Mouse (Mus musculus): Measurements from ENCODE around the gene Cyp2s1. TPM values are rescaled to one million over a fixed set of nuclear protein-coding genes. Genes with fewer than 3 reads are reported as not detected.

Gene Cyp2s1
- polyA plus RNA-seq, 1 experiment from 2014 or later: 166 TPM

DNA sequence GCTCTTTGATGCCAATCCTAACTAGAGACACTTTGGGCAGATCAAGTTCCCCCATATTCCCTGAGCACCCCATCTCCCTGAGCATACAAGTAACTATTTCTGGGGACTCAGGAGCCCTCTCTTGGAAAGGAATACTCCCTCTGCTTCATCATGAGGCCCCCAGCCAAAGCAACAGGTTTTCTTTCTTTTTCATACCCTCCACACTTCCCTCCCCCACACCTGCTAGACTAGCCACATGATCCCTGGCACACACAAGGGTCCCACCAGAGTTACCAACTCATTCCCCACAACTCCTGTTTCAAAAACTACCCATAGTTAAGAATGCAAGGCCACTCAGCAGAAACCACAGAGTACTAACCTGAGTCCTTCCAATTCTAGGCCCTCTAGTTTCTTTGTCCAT lies 63.6 kb downstream of the Cyp2s1 start:
- Histone ChIP-seq H3K4me2 (replicated peaks; ENCODE audit: low read depth) (peak overlapping the region; percentile 80), H3K27ac (replicated peaks) (no peak overlapping the region)
- no peak for TF ChIP-seq CTCF (IDR thresholded peaks at IDR 0.05; ENCODE audit: low read depth)

More for the DNA sequence above, 63.6 kb downstream of the Cyp2s1 start:
- Histone ChIP-seq H3K27me3 (ENCODE audit: control insufficient read depth, insufficient read depth, low read length) (no peaks in the 10 kb centered on the region), H3K36me3 (ENCODE audit: control insufficient read depth, insufficient read depth, low read length) (peaks cover 13% of the 10 kb centered on the region), H3K4me3 (ENCODE audit: low read depth, low read length) (peak overlapping the region; percentile 94), H3K9ac (ENCODE audit: low read length) (peak overlapping the region; percentile 99), H3K9me3 (ENCODE audit: control insufficient read depth, low read length) (no peaks in the 10 kb centered on the region), H3K4me1 (replicated peaks; ENCODE audit: control insufficient read depth, insufficient read depth) (0 out of 2 replicates have a peak, but pooled peaks cover 3% of the 10 kb centered on the region)
- no peak for ATAC-seq (ENCODE audit: low FRiP score, low TSS enrichment)
- no peak for DNase-seq (ENCODE audit: low spot score)

Small RNA genes lying within 50 kb of the gene (microRNA-seq; reads per million reads assigned to microRNA genes)
- gene Gm24865: not detected

Other genes with a start within 250 kb of the Cyp2s1 start
- gene Erich4, start 201.0 kb downstream of the Cyp2s1 start, polyA plus RNA-seq (2015; fragmentation: Nextera tagmentation; extraction: Ambion mirVana): 0.22 TPM in 1 of 2 replicates, not detected in the other
- 25.4 and 29.2 TPM in 2 replicates for gene Dmac2, start 197.5 kb downstream of the Cyp2s1 start, polyA plus RNA-seq (2015; fragmentation: Nextera tagmentation; extraction: Ambion mirVana)
- gene B3gnt8, start 190.3 kb downstream of the Cyp2s1 start, polyA plus RNA-seq (2015; fragmentation: Nextera tagmentation; extraction: Ambion mirVana): 5.8 and 6.5 TPM in 2 replicates
- gene Bckdha, start 157.9 kb downstream of the Cyp2s1 start, polyA plus RNA-seq (2015; fragmentation: Nextera tagmentation; extraction: Ambion mirVana): 63.8 and 70.3 TPM in 2 replicates
- gene Exosc5, start 157.7 kb downstream of the Cyp2s1 start, polyA plus RNA-seq (2015; fragmentation: Nextera tagmentation; extraction: Ambion mirVana): 63.8 and 65.1 TPM in 2 replicates
- gene Tmem91, start 141.7 kb downstream of the Cyp2s1 start, polyA plus RNA-seq (2015; fragmentation: Nextera tagmentation; extraction: Ambion mirVana): 0.78 and 0.92 TPM in 2 replicates
- gene B9d2, start 136.1 kb downstream of the Cyp2s1 start, polyA plus RNA-seq (2015; fragmentation: Nextera tagmentation; extraction: Ambion mirVana): 11.6 and 12.5 TPM in 2 replicates
- gene Tgfb1, start 129.9 kb downstream of the Cyp2s1 start, polyA plus RNA-seq (2015; fragmentation: Nextera tagmentation; extraction: Ambion mirVana): 1.4 and 1.6 TPM in 2 replicates
- gene Ccdc97, start 97.8 kb downstream of the Cyp2s1 start, polyA plus RNA-seq (2015; fragmentation: Nextera tagmentation; extraction: Ambion mirVana): 7.9 and 10.2 TPM in 2 replicates
- 25.9 and 27.5 TPM in 2 replicates for gene Hnrnpul1, start 62.2 kb downstream of the Cyp2s1 start, polyA plus RNA-seq (2015; fragmentation: Nextera tagmentation; extraction: Ambion mirVana)
- 52.8 and 53.4 TPM in 2 replicates for gene Axl, start 28.2 kb downstream of the Cyp2s1 start, polyA plus RNA-seq (2015; fragmentation: Nextera tagmentation; extraction: Ambion mirVana)
- 7.4 and 10.7 TPM in 2 replicates for gene Cyp2b10, start 80.7 kb upstream of the Cyp2s1 start, polyA plus RNA-seq (2015; fragmentation: Nextera tagmentation; extraction: Ambion mirVana)
- gene Cyp2b13, start 244.6 kb upstream of the Cyp2s1 start, polyA plus RNA-seq (2015; fragmentation: Nextera tagmentation; extraction: Ambion mirVana): not detected in 2 replicates

Data from stomach, postnatal 0 days (tissue).